Mouse (Mus musculus) v-Abl transformed pro-B cells (cell line): ENCODE results near the gene Gm21767.
"Not testable (repeated sequence)": the region's sequence is repeated elsewhere in the genome, so short reads cannot be mapped to it uniquely, and the experiment has no call there.

Source experiments
- in situ Hi-C, 2 experiments: fragments of 400-800 bp; cut with MboI; formaldehyde crosslinking; loops; one replicate each; pipeline ENCODE4 v1.15.1; 2025; ENCODE audit not compliant: unreplicated experiment in 2 of 2

Gm21767 gene

GRCm38 (mm10) chrY:13941438-13941837 is at the start of gene Gm21767:
Gm21767 (plus strand) TSS chrY:13941738.
- in situ Hi-C loops = not testable (repeated sequence)
